Mouse (Mus musculus): ENCODE data around the gene Dhx35. TPM values are rescaled to one million over a fixed set of nuclear protein-coding genes. Genes with fewer than 3 reads are reported as not detected.

Dhx35 gene
- total RNA-seq, 2 experiments from 2014 or later = 10.4 to 11.4 TPM

- intact Hi-C loops (cut with DNase I) = loop anchor here (5.0 kb wide), 1 partner anchor 61 kb away; the partner anchor contains the start of gene Fam83d
- H3K27ac ChIP-seq = no peak overlapping the region
- peak; percentile 27; the same call in 1 of the 2 replicates for TF ChIP-seq CTCF (IDR thresholded peaks at IDR 0.05)
- DNase-seq = no peak
- no peak overlapping the region for H3K4me3 ChIP-seq
Observed at GRCm38 (mm10) chr2:158828124-158828523, 33.5 kb downstream of the Dhx35 start.

- TF ChIP-seq CTCF (IDR thresholded peaks at IDR 0.05) = no peak
- DNase-seq = no peak
- H3K27ac ChIP-seq = no peak overlapping the region
- H3K4me3 ChIP-seq = no peak overlapping the region
- intact Hi-C loops (cut with DNase I) = loop anchor here (5.0 kb wide), 1 partner anchor 62 kb away; the partner anchor contains the start of gene Fam83d
Observed at GRCm38 (mm10) chr2:158829746-158830145, 35.1 kb downstream of the Dhx35 start.

GRCm38 (mm10) chr2:158833221-158833620, 38.6 kb downstream of the Dhx35 start:
- no peak for TF ChIP-seq CTCF (IDR thresholded peaks at IDR 0.05)
- no peak overlapping the region for H3K4me3 ChIP-seq
- no peak for DNase-seq
- no peak overlapping the region for H3K27ac ChIP-seq
- intact Hi-C loops (cut with DNase I) = no loop called here

GRCm38 (mm10) chr2:158833645-158834044, 39.0 kb downstream of the Dhx35 start:
- H3K27ac ChIP-seq = no peak overlapping the region

GRCm38 (mm10) chr2:158843287-158843686, 48.7 kb downstream of the Dhx35 start:
- TF ChIP-seq CTCF (IDR thresholded peaks at IDR 0.05) = no peak
- no peak for DNase-seq
- intact Hi-C loops (cut with DNase I) = no loop called here
- Histone ChIP-seq H3K4me3 (no peak overlapping the region), H3K27ac (no peak overlapping the region)

More at GRCm38 (mm10) chr2:158833645-158834044, 39.0 kb downstream of the Dhx35 start:
- no peak overlapping the region for H3K4me3 ChIP-seq
- DNase-seq = no peak
- intact Hi-C loops (cut with DNase I) = no loop called here
- no peak for TF ChIP-seq CTCF (IDR thresholded peaks at IDR 0.05)

- no peak for TF ChIP-seq CTCF (IDR thresholded peaks at IDR 0.05)
- H3K27ac ChIP-seq = no peak overlapping the region
- intact Hi-C loops (cut with DNase I) = no loop called here
- no peak overlapping the region for H3K4me3 ChIP-seq
- DNase-seq = no peak
Observed at GRCm38 (mm10) chr2:158845031-158845430, 50.4 kb downstream of the Dhx35 start.

- intact Hi-C loops (cut with DNase I) = no loop called here
- TF ChIP-seq CTCF (IDR thresholded peaks at IDR 0.05) = no peak
- no peak for DNase-seq
- Histone ChIP-seq H3K4me3 (no peak overlapping the region), H3K27ac (no peak overlapping the region)
Observed at GRCm38 (mm10) chr2:158846208-158846607, 51.6 kb downstream of the Dhx35 start.

GRCm38 (mm10) chr2:158847991-158848390, 53.4 kb downstream of the Dhx35 start:
- no peak for TF ChIP-seq CTCF (IDR thresholded peaks at IDR 0.05)
- intact Hi-C loops (cut with DNase I) = no loop called here
- no peak overlapping the region; the same call in 1 of the 2 replicates for H3K27ac ChIP-seq
- no peak for DNase-seq
- no peak overlapping the region for H3K4me3 ChIP-seq

GRCm38 (mm10) chr2:158849416-158849815, 54.8 kb downstream of the Dhx35 start:
- H3K4me3 ChIP-seq = no peak overlapping the region
- H3K27ac ChIP-seq = no peak overlapping the region
- intact Hi-C loops (cut with DNase I) = no loop called here

GRCm38 (mm10) chr2:158852579-158852978, 58.0 kb downstream of the Dhx35 start:
- peak; percentile 58 for DNase-seq
- intact Hi-C loops (cut with DNase I) = no loop called here
- no peak overlapping the region for H3K27ac ChIP-seq
- no peak overlapping the region for H3K4me3 ChIP-seq
- TF ChIP-seq CTCF (IDR thresholded peaks at IDR 0.05) = peak; percentile 68

More at GRCm38 (mm10) chr2:158849416-158849815, 54.8 kb downstream of the Dhx35 start:
- TF ChIP-seq CTCF (IDR thresholded peaks at IDR 0.05) = no peak
- no peak for DNase-seq

- TF ChIP-seq CTCF (IDR thresholded peaks at IDR 0.05) = no peak
Observed at GRCm38 (mm10) chr2:158856896-158857499, 62.4 kb downstream of the Dhx35 start.

GRCm38 (mm10) chr2:158857579-158857978, 63.0 kb downstream of the Dhx35 start:
- H3K4me3 ChIP-seq = no peak overlapping the region
- no peak for TF ChIP-seq CTCF (IDR thresholded peaks at IDR 0.05)
- intact Hi-C loops (cut with DNase I) = no loop called here

More at GRCm38 (mm10) chr2:158856896-158857499, 62.4 kb downstream of the Dhx35 start:
- Histone ChIP-seq H3K27ac (no peak overlapping the region), H3K4me3 (no peak overlapping the region)
- peak; percentile 39 for DNase-seq
- intact Hi-C loops (cut with DNase I) = no loop called here

GRCm38 (mm10) chr2:158861115-158861514, 66.5 kb downstream of the Dhx35 start:
- Histone ChIP-seq H3K4me3 (no peak overlapping the region), H3K27ac (peak overlapping the region; percentile 38; the same call in 1 of the 2 replicates)
- peak; percentile 82 for DNase-seq
- intact Hi-C loops (cut with DNase I) = no loop called here
- no peak for TF ChIP-seq CTCF (IDR thresholded peaks at IDR 0.05)

More at GRCm38 (mm10) chr2:158857579-158857978, 63.0 kb downstream of the Dhx35 start:
- DNase-seq = no peak
- no peak overlapping the region for H3K27ac ChIP-seq
